Mouse (Mus musculus) heart, adult 2 months (tissue): ENCODE results near the gene Tmem104. TPM values are rescaled to one million over a fixed set of nuclear protein-coding genes. Genes with fewer than 3 reads are reported as not detected.

Source experiments
- DNase-seq, 2 experiments: peaks; one replicate each; pipeline ENCODE4 v3.0.0; 2021
- H3K27ac ChIP-seq: fragments of 200-600 bp; 2 replicates; pipeline ENCODE4 v1.8.1; 2022
- H3K27me3 ChIP-seq: fragments of 200-500 bp; 2 replicates; pipeline ENCODE4 v1.6.1; 2012; ENCODE audit warnings: mild to moderate bottlenecking, low read length, inconsistent platforms, mixed read lengths; ENCODE audit not compliant: control insufficient read depth, insufficient read depth
- H3K36me3 ChIP-seq: fragments of 200-500 bp; 2 replicates; pipeline ENCODE4 v1.6.1; 2012; ENCODE audit warnings: low read length, inconsistent platforms; ENCODE audit not compliant: control insufficient read depth, insufficient read depth
- H3K4me1 ChIP-seq: fragments of 200-500 bp; 2 replicates; pipeline ENCODE4 v1.6.1; 2011; ENCODE audit warnings: low read length; ENCODE audit not compliant: control insufficient read depth, insufficient read depth
- H3K4me3 ChIP-seq: fragments of 200-600 bp; 2 replicates; pipeline ENCODE4 v1.8.1; 2022
- H3K79me2 ChIP-seq: fragments of 200-500 bp; replicated peaks from 2 replicates; pipeline ENCODE4 v1.6.1; 2012; ENCODE audit warnings: mild to moderate bottlenecking, inconsistent platforms, low read length, moderate library complexity, mixed read lengths; ENCODE audit not compliant: control insufficient read depth, insufficient read depth
- H3K9ac ChIP-seq: fragments of 200-500 bp; 2 replicates; pipeline ENCODE4 v1.6.1; 2012; ENCODE audit warnings: low read depth, mild to moderate bottlenecking, control low read depth, inconsistent platforms, low read length, mixed read lengths
- CTCF ChIP-seq: fragments of 200-600 bp; IDR thresholded peaks from 2 replicates; pipeline ENCODE4 v1.8.1; 2022; ENCODE audit warnings: antibody characterized with exemption, mild to moderate bottlenecking, moderate library complexity
- EP300 ChIP-seq: fragments of 200-500 bp; IDR thresholded peaks from 2 replicates; pipeline ENCODE4 v1.6.1; 2011; ENCODE audit warnings: low read depth, low read length, control low read depth; ENCODE audit not compliant: insufficient read depth
- POLR2A ChIP-seq: fragments of 200-500 bp; IDR thresholded peaks from 2 replicates; pipeline ENCODE4 v1.6.1; 2011; ENCODE audit warnings: mild to moderate bottlenecking, low read depth, low read length, control low read depth; ENCODE audit not compliant: insufficient read depth
- WGBS: fragments of 180-500 bp; shearing (Covaris S2); methylation state at CpG from one replicate; pipeline ENCODE4 v1.1.7; 2018; 5-methylcytosine and 5-hydroxymethylcytosine counted together
- intact Hi-C: fragments of 180-260 bp; cut with DNase I; formaldehyde crosslinking; loops from one replicate; pipeline ENCODE4 v1.15.1; 2025
- polyA plus RNA-seq: library from polyadenylated mRNA; depleted of rRNA; stranded (reverse); fragments of >200 nt; gene quantifications from 2 replicates; pipeline ENCODE4 v1.2.3, GENCODE M21; 2012
- total RNA-seq, 2 experiments: library from RNA; stranded (reverse); gene quantifications; 2 replicates each; pipeline ENCODE4 v1.2.3; 2021

Gene Tmem104
- total and polyA plus RNA-seq, 3 experiments = 8.8 to 11.6 (median 9.9) TPM

DNA sequence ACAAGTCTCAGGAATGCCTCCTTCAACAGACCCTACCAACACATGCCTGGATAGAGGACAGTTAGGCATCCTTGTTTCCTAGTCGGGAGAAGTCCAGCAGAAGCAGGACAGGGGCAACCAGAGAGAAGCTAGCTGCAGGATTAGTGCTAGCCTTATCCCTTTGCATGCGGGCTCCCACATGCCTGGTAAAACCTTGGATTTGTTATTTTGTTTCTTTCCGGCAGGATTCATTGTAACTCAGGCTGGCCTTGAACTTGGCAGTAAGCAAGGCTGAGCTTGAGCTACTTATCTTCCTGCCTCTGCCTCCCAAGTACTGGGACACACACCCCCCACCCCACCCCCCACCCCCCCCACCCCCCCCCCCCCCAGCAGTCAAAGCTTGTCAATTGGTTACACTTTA lies 64.0 kb downstream of the Tmem104 start:
- Histone ChIP-seq H3K27ac (no peak overlapping the region), H3K4me3 (no peak overlapping the region), H3K9ac (no peak overlapping the region), H3K4me1 (no peaks in the 10 kb centered on the region), H3K79me2 (no peaks in the 10 kb centered on the region), H3K36me3 (no peaks in the 10 kb centered on the region), H3K27me3 (peaks cover 15% of the 10 kb centered on the region)
- intact Hi-C loops = no loop called here
- DNase-seq = no peak
- WGBS = 63% methylated on average over 3 of the region's 3 CpGs
- TF ChIP-seq CTCF = no peak
- no peak for TF ChIP-seq POLR2A
- no peak for TF ChIP-seq EP300

DNA sequence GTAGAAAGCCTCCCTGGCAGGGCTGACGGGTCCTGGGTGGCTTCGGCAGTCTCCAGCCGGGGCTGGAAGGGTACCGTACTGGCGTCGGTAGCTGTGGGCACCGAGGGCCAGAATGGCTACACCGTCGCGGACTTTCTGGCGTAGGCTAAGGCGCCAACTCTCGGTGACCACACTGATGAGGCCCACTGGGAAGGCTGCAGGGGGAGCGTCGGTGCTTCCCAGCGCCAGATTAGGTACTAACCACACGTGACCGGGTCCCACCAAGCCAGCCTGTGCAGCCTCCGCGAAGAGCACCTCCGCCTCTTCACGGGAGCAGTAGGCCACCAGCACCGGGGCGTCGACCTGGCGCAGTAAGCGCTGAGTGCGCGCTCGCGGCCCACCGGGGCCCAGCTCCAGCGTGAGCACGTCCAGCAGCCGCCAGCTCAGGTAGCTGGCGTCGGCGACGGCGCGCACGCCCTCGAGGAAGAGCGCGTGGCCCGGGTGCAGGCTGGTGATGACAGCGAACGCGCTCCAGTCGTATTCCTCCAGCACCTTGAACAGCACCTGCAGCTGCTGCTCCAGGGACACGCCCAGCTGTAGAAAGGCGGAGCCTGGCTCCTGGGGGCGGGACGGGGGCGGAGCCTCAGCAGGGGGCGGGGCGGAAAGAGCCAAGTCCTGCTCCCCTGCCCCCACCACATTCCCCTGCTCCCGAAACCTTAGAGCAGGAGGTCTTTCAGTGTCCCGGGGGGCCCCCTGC lies 70.7 kb downstream of the Tmem104 start:
- Histone ChIP-seq H3K9ac (no peak overlapping the region), H3K4me1 (no peaks in the 10 kb centered on the region), H3K79me2 (no peaks in the 10 kb centered on the region), H3K36me3 (no peaks in the 10 kb centered on the region), H3K27me3 (peaks cover 5% of the 10 kb centered on the region), H3K4me3 (no peak overlapping the region), H3K27ac (no peak overlapping the region)
- no peak for TF ChIP-seq EP300
- no peak for TF ChIP-seq CTCF
- TF ChIP-seq POLR2A = no peak
- 17% methylated on average over 59 of the region's 59 CpGs for WGBS
- DNase-seq = no peak
- intact Hi-C loops = no loop called here

DNA sequence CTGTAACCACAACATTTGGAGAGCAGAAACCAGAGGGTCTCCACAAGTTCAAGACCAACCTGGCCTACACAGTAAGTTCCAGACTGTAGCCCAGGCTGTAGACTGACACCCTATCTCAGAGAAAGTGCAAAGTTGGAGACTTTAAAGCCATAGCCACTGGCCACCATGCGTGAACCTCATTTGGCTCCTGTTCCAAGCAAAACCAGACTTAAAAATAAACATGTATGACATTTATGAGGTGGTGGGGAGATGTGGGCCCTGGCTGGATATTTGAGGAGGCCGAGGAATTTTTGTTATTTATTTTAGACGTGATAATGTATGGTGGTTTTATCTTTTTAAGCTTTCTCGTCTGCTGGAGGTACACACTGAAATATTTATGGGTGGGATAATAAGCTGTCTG lies 71.8 kb downstream of the Tmem104 start:
- WGBS = 75% methylated on average over 4 of the region's 4 CpGs
- H3K27me3 ChIP-seq = peaks cover 5% of the 10 kb centered on the region
- intact Hi-C loops = no loop called here

DNA sequence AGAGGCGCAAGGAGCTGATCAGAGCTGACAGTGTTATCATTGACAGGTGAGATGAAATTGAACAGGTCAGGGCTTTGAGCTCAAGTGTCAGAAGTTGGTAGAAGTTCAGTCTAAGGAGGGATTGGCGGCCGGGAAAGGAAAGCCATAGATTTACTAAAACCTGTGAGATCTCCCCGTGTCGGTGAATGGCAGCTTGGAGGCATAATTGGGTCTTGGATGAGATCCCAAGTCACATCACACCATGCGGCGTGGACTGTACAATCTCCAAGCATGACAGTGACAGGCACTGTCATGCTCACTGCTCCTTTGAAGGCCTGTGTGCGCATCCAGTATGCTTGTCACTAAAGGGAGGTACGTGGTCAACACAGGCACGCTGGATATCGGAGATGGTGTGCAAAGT lies 75.7 kb downstream of the Tmem104 start:
- Histone ChIP-seq H3K9ac (no peak overlapping the region), H3K79me2 (no peaks in the 10 kb centered on the region), H3K27ac (no peak overlapping the region), H3K4me1 (no peaks in the 10 kb centered on the region), H3K36me3 (no peaks in the 10 kb centered on the region), H3K27me3 (peaks cover 10% of the 10 kb centered on the region), H3K4me3 (no peak overlapping the region)
- WGBS = 69% methylated on average over 11 of the region's 11 CpGs
- intact Hi-C loops = no loop called here
- TF ChIP-seq POLR2A (no peak), CTCF (no peak), EP300 (no peak)
- DNase-seq = no peak

More for the DNA sequence above, 71.8 kb downstream of the Tmem104 start:
- TF ChIP-seq CTCF (no peak), EP300 (no peak), POLR2A (no peak)
- no peak overlapping the region for H3K4me3 ChIP-seq
- H3K79me2 ChIP-seq = no peaks in the 10 kb centered on the region
- no peak for DNase-seq
- H3K4me1 ChIP-seq = no peaks in the 10 kb centered on the region
- no peak overlapping the region for H3K9ac ChIP-seq
- no peak overlapping the region for H3K27ac ChIP-seq
- no peaks in the 10 kb centered on the region for H3K36me3 ChIP-seq

DNA sequence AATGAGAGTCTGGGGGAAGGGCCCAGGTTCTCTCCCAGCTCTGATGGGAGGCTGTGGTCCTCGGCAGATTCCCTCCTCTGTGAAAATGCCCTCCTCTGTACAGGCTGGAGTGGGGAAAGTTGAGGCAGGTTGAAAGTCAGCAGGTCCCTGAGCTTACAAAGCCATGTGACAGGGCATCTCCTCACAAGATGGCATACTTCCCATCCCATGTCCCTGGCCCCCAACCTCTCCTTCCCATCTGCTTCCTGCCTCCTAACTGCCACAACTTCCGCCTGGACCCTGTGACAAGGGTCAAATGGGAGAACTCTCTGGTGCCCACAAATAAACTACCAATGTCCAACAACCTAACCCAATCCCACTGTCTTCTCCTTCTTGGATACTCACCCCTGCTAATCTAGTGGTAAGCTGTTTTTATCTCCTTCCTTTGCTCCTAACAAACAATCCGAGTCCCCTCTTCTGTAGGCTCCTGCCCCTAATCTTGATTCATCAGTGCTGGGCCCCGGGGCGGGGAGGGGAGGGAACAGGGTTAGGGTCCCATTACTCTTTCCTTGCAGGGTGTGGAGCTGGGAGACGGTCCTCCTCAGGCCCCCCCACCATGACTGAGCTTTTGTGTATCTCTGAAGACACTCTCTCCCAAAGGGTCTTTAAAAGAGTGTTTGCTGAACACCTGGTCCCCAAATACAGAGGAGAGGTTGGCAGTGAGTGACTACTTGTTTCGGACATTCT lies 77.0 kb downstream of the Tmem104 start:
- intact Hi-C loops = no loop called here
- 78% methylated on average over 7 of the region's 7 CpGs for WGBS
- Histone ChIP-seq H3K36me3 (no peaks in the 10 kb centered on the region), H3K79me2 (no peaks in the 10 kb centered on the region), H3K4me3 (no peak overlapping the region), H3K4me1 (no peaks in the 10 kb centered on the region), H3K27me3 (peaks cover 9% of the 10 kb centered on the region), H3K27ac (no peak overlapping the region), H3K9ac (no peak overlapping the region)
- no peak for TF ChIP-seq POLR2A
- no peak for TF ChIP-seq EP300
- TF ChIP-seq CTCF = no peak
- no peak for DNase-seq
